Comparison of ENCODE assay signal across 17 mouse cellular contexts in genomic region chr6:99153682-99154081, GRCm38 (mm10).
"Had no signal": no experiment of that assay in that cellular context is flagged by ENCODE, and none has a peak within 500 bp of the region (broad histone marks: within the 10 kb centered on the region; RNA-seq: fewer than 3 reads in every experiment).

No protein-coding gene starts in this region.

- H3K9ac ChIP-seq: intestine, embryonic 15.5 days; limb, embryonic 13.5 days; liver, embryonic 15.5 days; lung, embryonic 14.5 days had no signal

- H3K4me1 ChIP-seq: intestine, embryonic 15.5 days; limb, embryonic 10.5 days; megakaryocyte, embryonic 14.5 days had no signal

- DNase-seq: kidney, adult 2 months; kidney, postnatal 25 days; layer of hippocampus, adult 9-11 months; lung, embryonic 14.5 days; midbrain, embryonic 14.5 days; thymus, adult 18-20 months; thymus, postnatal 36 days had no signal

- H3K27ac ChIP-seq: intestine, embryonic 15.5 days; kidney, postnatal 0 days; layer of hippocampus, adult 2 months; limb, embryonic 10.5 days; limb, embryonic 13.5 days; liver, embryonic 15.5 days; macrophage had no signal

- H3K36me3 ChIP-seq: intestine, embryonic 15.5 days; limb, embryonic 10.5 days; limb, embryonic 13.5 days; liver, embryonic 15.5 days had no signal

- ATAC-seq: intestine, embryonic 15.5 days; lung, postnatal 0 days had no signal

- H3K9me3 ChIP-seq: intestine, embryonic 15.5 days; limb, embryonic 10.5 days; limb, embryonic 13.5 days; liver, embryonic 15.5 days; megakaryocyte, embryonic 14.5 days had no signal

- H3K27me3 ChIP-seq: intestine, embryonic 15.5 days; limb, embryonic 13.5 days; liver, embryonic 15.5 days; megakaryocyte, embryonic 14.5 days had no signal

- H3K4me2 ChIP-seq: intestine, embryonic 15.5 days; limb, embryonic 13.5 days; liver, embryonic 15.5 days; lung, embryonic 14.5 days; midbrain, embryonic 11.5 days had no signal

- H3K4me3 ChIP-seq: intestine, embryonic 15.5 days; layer of hippocampus, adult 2 months; limb, embryonic 10.5 days; limb, embryonic 13.5 days; liver, embryonic 15.5 days; megakaryocyte, embryonic 14.5 days had no signal
